Mouse (Mus musculus) bone marrow, adult 2 months (tissue): ENCODE data around the gene Tppp.

Experiments used
- CTCF ChIP-seq: fragments of 200-500 bp; IDR thresholded peaks from 2 replicates; pipeline ENCODE4 v1.5.1; 2011; ENCODE audit warnings: low read length, control low read depth; ENCODE audit not compliant: control insufficient read depth, insufficient read depth
- POLR2A ChIP-seq: fragments of 200-500 bp; IDR thresholded peaks from 2 replicates; pipeline ENCODE4 v1.6.1; 2011; ENCODE audit warnings: low read depth, mild to moderate bottlenecking, control low read depth, low read length, borderline replicate concordance; ENCODE audit not compliant: control insufficient read depth

DNA sequence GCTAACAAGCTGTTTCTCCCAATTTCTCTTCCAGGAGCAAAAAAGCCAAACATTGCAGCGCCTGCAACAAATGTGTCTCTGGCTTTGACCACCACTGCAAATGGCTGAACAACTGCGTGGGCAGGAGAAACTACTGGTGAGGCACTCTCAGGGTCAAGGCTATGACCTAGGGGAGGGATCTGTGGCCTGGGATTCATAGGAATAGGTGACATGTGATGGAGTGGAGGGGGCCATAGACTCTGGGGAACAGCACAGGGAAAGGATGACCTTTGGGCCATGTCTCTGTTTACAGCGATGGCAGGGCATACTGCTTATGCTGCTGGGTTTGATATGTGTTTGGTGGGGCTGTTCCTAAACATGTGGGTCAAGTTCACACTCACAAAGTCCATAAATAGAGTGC, 34.7 kb upstream of the Tppp start:
- TF ChIP-seq CTCF = no peak
- no peak for TF ChIP-seq POLR2A
